Mouse (Mus musculus) left cerebral cortex, adult 8-10 months (tissue): ENCODE data around the gene Ptbp1. TPM values are rescaled to one million over a fixed set of nuclear protein-coding genes. Genes with fewer than 3 reads are reported as not detected.
A peak's percentile ranks its signal among the peaks of the same experiment; 100 is the strongest.

Experiments
- DNase-seq, 2 experiments: peaks; one replicate each; pipeline ENCODE4 v3.0.0; 2022; ENCODE audit warnings: low spot score in 2 of 2
- total RNA-seq, 4 experiments: library from RNA; stranded (reverse); gene quantifications; 2 replicates each; pipeline ENCODE4 v1.2.4; 2022

Gene Ptbp1
- total RNA-seq, 4 experiments from 2014 or later = 59.3 to 67.3 (median 63.6) TPM

- DNase-seq = peak in 1 of 2 experiments; percentile 84
Measured at GRCm38 (mm10) chr10:79858416-79859074, 4.3 kb downstream of the Ptbp1 start.

- no peak for DNase-seq
Measured at GRCm38 (mm10) chr10:79859116-79859515, 4.9 kb downstream of the Ptbp1 start.

GRCm38 (mm10) chr10:79860079-79860911, 6.1 kb downstream of the Ptbp1 start:
- DNase-seq = no peak

GRCm38 (mm10) chr10:79861230-79862048, 7.2 kb downstream of the Ptbp1 start:
- no peak for DNase-seq

GRCm38 (mm10) chr10:79862049-79862788, 8.0 kb downstream of the Ptbp1 start:
- no peak for DNase-seq

- DNase-seq = no peak
Measured at GRCm38 (mm10) chr10:79862925-79863324, 8.7 kb downstream of the Ptbp1 start.

GRCm38 (mm10) chr10:79864351-79865188, 10.3 kb downstream of the Ptbp1 start:
- no peak for DNase-seq

GRCm38 (mm10) chr10:79865189-79865601, 11.0 kb downstream of the Ptbp1 start:
- no peak for DNase-seq

- DNase-seq = no peak
Measured at GRCm38 (mm10) chr10:79865801-79866295, 11.6 kb downstream of the Ptbp1 start.

GRCm38 (mm10) chr10:79866601-79867000, 12.4 kb downstream of the Ptbp1 start:
- DNase-seq = no peak

- no peak for DNase-seq
Measured at GRCm38 (mm10) chr10:79871845-79872244, 17.6 kb downstream of the Ptbp1 start.

GRCm38 (mm10) chr10:79872862-79873261, 18.6 kb downstream of the Ptbp1 start:
- DNase-seq = no peak

GRCm38 (mm10) chr10:79873313-79873712, 19.1 kb downstream of the Ptbp1 start:
- no peak for DNase-seq

- DNase-seq = no peak
Measured at GRCm38 (mm10) chr10:79873715-79874289, 19.6 kb downstream of the Ptbp1 start.

GRCm38 (mm10) chr10:79874290-79874862, 20.1 kb downstream of the Ptbp1 start, which contains the start of the genes Prtn3 and Plppr3:
Gene Prtn3 (plus strand): TSS chr10:79874476.
Gene Plppr3 (minus strand): TSS chr10:79874634.
- DNase-seq = no peak

GRCm38 (mm10) chr10:79877174-79877573, 22.9 kb downstream of the Ptbp1 start:
- DNase-seq = no peak

GRCm38 (mm10) chr10:79877757-79878156, 23.5 kb downstream of the Ptbp1 start:
- no peak for DNase-seq

- DNase-seq = no peak
Measured at GRCm38 (mm10) chr10:79879527-79879926, 25.3 kb downstream of the Ptbp1 start.

GRCm38 (mm10) chr10:79880721-79881120, 26.5 kb downstream of the Ptbp1 start:
- no peak for DNase-seq
